ENCODE assay signal across 9 mouse cellular contexts in genomic region chr13:77275172-77275747, GRCm38 (mm10).
DNase-seq lines count a peak whose midpoint lies in the region; ATAC-seq and TF ChIP-seq lines count a peak whose summit lies in the region.
"Had no signal": no experiment of that assay in that cellular context is flagged by ENCODE, and none has a peak within 500 bp of the region (broad histone marks: within the 10 kb centered on the region; RNA-seq: fewer than 3 reads in every experiment).

No protein-coding gene starts in this region.

- peak; percentile 59; the same call in 1 of the 2 replicates for ATAC-seq in heart, embryonic 14.5 days (ENCODE audit: insufficient number of reproducible peaks, insufficient read depth, low FRiP score, low read depth)

- no peak overlapping the region for H3K9ac ChIP-seq in heart, embryonic 14.5 days (ENCODE audit: low read length)
- H3K9ac ChIP-seq: forebrain, embryonic 12.5 days; neural tube, embryonic 12.5 days had no signal

- no peak overlapping the region for H3K4me3 ChIP-seq in layer of hippocampus, adult 2 months
- H3K4me3 ChIP-seq in heart, embryonic 14.5 days (ENCODE audit: control insufficient read depth in 1 of 2, insufficient read depth in 1 of 2, low read depth in 1 of 2, low read length in 2 of 2), result no peak overlapping the region
- H3K4me3 ChIP-seq: forebrain, embryonic 12.5 days; neural tube, embryonic 12.5 days had no signal

- no peaks in the 10 kb centered on the region for H3K27me3 ChIP-seq in heart, embryonic 14.5 days (ENCODE audit: control insufficient read depth, insufficient read depth, low read length)
- H3K27me3 ChIP-seq: forebrain, embryonic 12.5 days; neural tube, embryonic 12.5 days had no signal

- peak overlapping the region; percentile 32; the same call in 1 of the 2 replicates for H3K27ac ChIP-seq in layer of hippocampus, adult 2 months
- H3K27ac ChIP-seq in heart, embryonic 14.5 days (replicated peaks in 1 of 2; ENCODE audit: control insufficient read depth in 1 of 2, insufficient read depth in 1 of 2, low read depth in 2 of 2, low read length in 2 of 2), result peak overlapping the region in 1 of 2 experiments; percentile 37; a peak in 2 of 4 replicates
- H3K27ac ChIP-seq: forebrain, embryonic 12.5 days; neural tube, embryonic 12.5 days had no signal

- no peaks in the 10 kb centered on the region for H3K9me3 ChIP-seq in heart, embryonic 14.5 days (ENCODE audit: control insufficient read depth, low read length)
- H3K9me3 ChIP-seq: forebrain, embryonic 12.5 days; neural tube, embryonic 12.5 days had no signal

- DNase-seq in layer of hippocampus, adult 2 months (ENCODE audit: low spot score in 2 of 2), result no peak
- DNase-seq in layer of hippocampus, postnatal 10 days (ENCODE audit: low spot score in 2 of 2), result no peak
- peak; percentile 10 to 21 for DNase-seq in cerebellum, postnatal 10 days
- peak; percentile 51 to 63 for DNase-seq in right cerebral cortex, adult 2 months (ENCODE audit: low spot score in 2 of 2)
- no peak for DNase-seq in adrenal gland, postnatal 36 days
- DNase-seq in adrenal gland, postnatal 14 days, result no peak

- H3K4me1 ChIP-seq in heart, embryonic 14.5 days (ENCODE audit: control insufficient read depth in 2 of 2, insufficient read depth in 2 of 2, low read length in 2 of 2), result peaks cover 0 to 15% of the 10 kb centered on the region in 2 experiments; a peak in 3 of 4 replicates
- H3K4me1 ChIP-seq: forebrain, embryonic 12.5 days; neural tube, embryonic 12.5 days had no signal

- 29% methylated on average over 3 of the region's 3 CpGs for WGBS in heart, embryonic 14.5 days

- H3K36me3 ChIP-seq in heart, embryonic 14.5 days (ENCODE audit: control insufficient read depth, insufficient read depth, low read length), result no peaks in the 10 kb centered on the region
- H3K36me3 ChIP-seq: forebrain, embryonic 12.5 days; neural tube, embryonic 12.5 days had no signal

- no peak overlapping the region for H3K4me2 ChIP-seq in heart, embryonic 14.5 days (ENCODE audit: low read length)
- H3K4me2 ChIP-seq: forebrain, embryonic 12.5 days; neural tube, embryonic 12.5 days had no signal

- TF ChIP-seq CTCF in layer of hippocampus, adult 2 months (conservative IDR thresholded peaks at IDR 0.05), result no peak

Comparison
In these comparisons a context has a peak if more than half of its experiments do, and no peak if none do; other contexts are left out.
1. DNase-seq: peak in cerebellum, postnatal 10 days (2 of 2) and right cerebral cortex, adult 2 months (2 of 2); none in layer of hippocampus, adult 2 months (0 of 2), layer of hippocampus, postnatal 10 days (0 of 2), adrenal gland, postnatal 36 days (0 of 2) and adrenal gland, postnatal 14 days (single experiment).